Mouse (Mus musculus) spleen, adult 2 months (tissue): Measurements from ENCODE around the gene Glyr1.

Source experiments
- CTCF ChIP-seq: fragments of 200-500 bp; IDR thresholded peaks from 2 replicates; pipeline ENCODE4 v1.5.1; 2011; ENCODE audit warnings: mild to moderate bottlenecking, inconsistent platforms; ENCODE audit not compliant: insufficient read depth, insufficient read length, insufficient replicate concordance; ENCODE audit errors: extremely low read depth
- POLR2A ChIP-seq: fragments of 200-500 bp; IDR thresholded peaks from 2 replicates; pipeline ENCODE4 v1.6.1; 2011; ENCODE audit warnings: low read depth, low read length, inconsistent platforms

DNA sequence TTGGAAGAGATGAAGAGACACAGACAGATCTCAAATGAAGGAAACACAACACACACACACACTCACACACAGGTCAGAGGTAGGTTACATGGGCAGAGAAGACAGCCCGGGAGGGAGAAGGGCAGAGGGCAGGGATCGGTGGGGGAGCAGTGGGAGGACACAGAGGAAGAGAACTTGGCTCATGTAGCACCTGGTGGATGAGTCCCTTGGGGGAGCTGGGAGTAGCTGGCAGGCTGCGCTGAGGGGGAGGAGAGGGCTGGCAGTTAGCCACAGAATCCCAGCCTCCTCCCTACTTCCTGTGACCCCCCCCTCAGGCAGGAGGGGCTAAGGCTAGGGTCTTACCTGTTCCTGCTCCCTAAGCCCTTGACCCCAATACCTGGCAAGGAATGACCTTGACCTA is 52.1 kb downstream of the Glyr1 start, which contains the start of gene Sept12:
- TF ChIP-seq POLR2A: no peak
- no peak for TF ChIP-seq CTCF
